Mouse (Mus musculus) small intestine, adult 2 months (tissue): Measurements from ENCODE around the gene Lipc.

Experiments
- CTCF ChIP-seq: fragments of 200-500 bp; IDR thresholded peaks from 2 replicates; pipeline ENCODE4 v1.5.1; 2012; ENCODE audit warnings: low read depth, mild to moderate bottlenecking, control low read depth, inconsistent platforms, low read length, moderate library complexity, mixed read lengths; ENCODE audit not compliant: insufficient replicate concordance, insufficient read length; ENCODE audit errors: extremely low read depth
- POLR2A ChIP-seq: fragments of 200-500 bp; IDR thresholded peaks from 2 replicates; pipeline ENCODE4 v1.6.1; 2012; ENCODE audit warnings: low read depth, mild to moderate bottlenecking, control low read depth, inconsistent platforms, low read length, moderate library complexity

DNA sequence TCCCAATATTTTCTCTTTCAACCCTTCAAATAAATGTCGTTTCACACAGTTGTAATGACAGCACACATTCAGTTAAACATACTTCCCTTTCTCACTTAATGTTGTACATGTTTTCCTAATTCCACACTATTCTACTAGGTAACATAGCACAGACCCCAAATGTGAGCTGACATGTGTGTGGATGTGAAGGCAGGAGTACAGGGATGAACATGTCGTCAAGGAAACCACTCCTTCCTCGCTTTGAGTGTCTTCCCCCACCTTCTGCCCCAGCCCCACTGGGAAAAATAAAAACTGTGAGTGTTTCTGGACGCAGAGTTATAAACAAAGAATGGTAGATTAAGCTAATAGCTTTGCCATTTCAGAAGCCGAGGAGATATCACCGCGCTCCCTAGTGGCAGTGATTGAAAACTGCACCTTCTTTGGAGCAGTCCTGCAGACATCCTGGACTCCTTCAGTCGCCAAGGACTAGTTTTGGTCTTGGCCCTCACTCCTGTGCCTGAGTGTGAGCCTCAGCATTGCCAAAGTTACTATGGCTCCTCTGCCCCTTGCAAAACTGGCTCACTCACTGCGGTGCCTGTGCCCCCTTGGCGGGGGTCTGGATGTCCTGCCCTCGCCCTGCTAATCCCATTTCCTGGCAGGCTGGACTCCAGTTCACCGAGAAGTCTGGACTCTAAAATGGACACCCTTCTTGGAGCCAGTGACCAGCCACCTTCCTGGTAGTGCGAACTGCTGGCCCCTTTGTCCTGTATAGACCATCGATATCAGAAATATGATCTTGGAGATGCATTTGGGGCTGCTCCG is 22.0 kb downstream of the Lipc start:
- no peak for TF ChIP-seq POLR2A
- TF ChIP-seq CTCF, result peak; percentile 64; the same call in 1 of the 2 replicates
